Mouse (Mus musculus): ENCODE results near the gene Cacna1e. TPM values are rescaled to one million over a fixed set of nuclear protein-coding genes. Genes with fewer than 3 reads are reported as not detected.

Gene Cacna1e
- polyA plus RNA-seq, 1 experiment = 51.9 TPM

DNA sequence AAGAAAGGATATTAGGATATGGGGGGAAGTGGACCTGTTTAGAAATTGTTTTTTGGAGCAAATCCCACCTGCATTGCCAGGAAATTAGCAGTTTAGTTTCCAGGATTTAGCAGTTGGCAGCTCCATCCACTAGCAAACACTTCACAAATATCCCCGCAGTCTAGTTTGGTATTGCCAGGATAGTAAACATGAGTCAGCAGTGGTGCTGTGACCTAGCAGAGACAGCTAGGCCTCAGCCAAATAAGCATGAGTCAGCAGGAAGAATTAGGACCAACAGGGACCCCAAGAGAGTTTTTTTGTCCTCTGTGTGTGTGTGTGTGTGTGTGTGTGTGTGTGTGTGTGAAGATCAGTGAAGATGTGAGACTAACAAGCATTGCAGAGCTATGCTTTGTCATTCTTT lies 450.8 kb downstream of the Cacna1e start:
- H3K27ac ChIP-seq (ENCODE audit: insufficient read depth, low read length) = no peak overlapping the region
- H3K27me3 ChIP-seq (ENCODE audit: control insufficient read depth, insufficient read depth, low read length) = no peaks in the 10 kb centered on the region
- DNase-seq = peak in 1 of 2 experiments; percentile 21
- H3K4me1 ChIP-seq (ENCODE audit: control insufficient read depth, insufficient read depth, low read length) = no peaks in the 10 kb centered on the region
- H3K4me3 ChIP-seq (replicated peaks; ENCODE audit: insufficient read depth, low read depth, low read length) = no peak overlapping the region
- TF ChIP-seq POLR2A (IDR thresholded peaks at IDR 0.05; ENCODE audit: borderline replicate concordance, insufficient read depth, low read length) (no peak), CTCF (IDR thresholded peaks at IDR 0.05; ENCODE audit: borderline replicate concordance, insufficient read depth, low read depth, low read length) (no peak)
- WGBS = 20% methylated on average over 1 of the region's 1 CpGs

DNA sequence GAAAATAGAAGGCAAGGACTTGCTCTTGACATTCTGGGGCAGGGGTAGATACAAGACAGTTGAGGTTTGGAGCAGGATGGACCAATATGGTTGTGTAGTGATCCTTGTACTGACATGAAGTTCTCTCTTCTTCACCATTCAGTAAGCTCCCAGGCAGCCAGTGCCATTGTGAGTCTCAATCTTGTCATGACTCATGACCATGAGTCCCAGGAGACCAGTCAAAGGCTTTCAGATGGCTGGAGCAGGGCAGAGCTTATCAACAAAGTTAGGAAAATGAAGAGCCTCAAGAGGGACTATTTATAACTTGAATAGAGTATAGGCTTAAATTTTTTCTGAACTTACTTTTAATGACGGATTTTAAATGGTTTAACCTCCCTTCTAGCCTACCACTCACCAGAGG lies 451.2 kb downstream of the Cacna1e start:
- Histone ChIP-seq H3K27ac (ENCODE audit: insufficient read depth, low read length) (no peak overlapping the region), H3K4me3 (replicated peaks; ENCODE audit: insufficient read depth, low read depth, low read length) (no peak overlapping the region), H3K27me3 (ENCODE audit: control insufficient read depth, insufficient read depth, low read length) (no peaks in the 10 kb centered on the region), H3K4me1 (ENCODE audit: control insufficient read depth, insufficient read depth, low read length) (no peaks in the 10 kb centered on the region)
- WGBS = 85% methylated on average over 1 of the region's 1 CpGs
- TF ChIP-seq POLR2A (IDR thresholded peaks at IDR 0.05; ENCODE audit: borderline replicate concordance, insufficient read depth, low read length) = no peak
- TF ChIP-seq CTCF (IDR thresholded peaks at IDR 0.05; ENCODE audit: borderline replicate concordance, insufficient read depth, low read depth, low read length) = no peak
- no peak for DNase-seq

DNA sequence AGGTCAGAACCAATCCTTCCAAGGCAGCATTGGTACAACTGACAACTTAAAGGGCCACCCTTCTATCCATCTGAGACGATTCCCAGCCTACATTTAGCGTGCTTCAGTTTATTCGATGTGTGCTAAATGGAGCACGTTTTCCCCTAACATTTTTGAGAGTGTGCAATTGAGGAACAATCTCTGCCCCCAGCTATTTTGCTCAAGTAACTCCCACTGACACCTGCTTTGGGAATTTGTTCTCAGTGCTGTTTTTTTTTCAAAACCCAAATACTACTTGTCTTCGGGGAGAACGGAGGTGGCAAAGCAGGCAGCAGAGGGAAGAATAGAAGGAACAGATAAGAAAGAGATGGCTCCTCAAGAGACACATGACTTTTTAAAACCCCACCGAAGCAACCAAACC lies 456.0 kb downstream of the Cacna1e start:
- DNase-seq = no peak
- no peaks in the 10 kb centered on the region for H3K27me3 ChIP-seq (ENCODE audit: control insufficient read depth, insufficient read depth, low read length)
- no peaks in the 10 kb centered on the region for H3K4me1 ChIP-seq (ENCODE audit: control insufficient read depth, insufficient read depth, low read length)
- H3K27ac ChIP-seq (ENCODE audit: insufficient read depth, low read length) = no peak overlapping the region
- no peak overlapping the region for H3K4me3 ChIP-seq (replicated peaks; ENCODE audit: insufficient read depth, low read depth, low read length)
- 86% methylated on average over 7 of the region's 7 CpGs for WGBS
- TF ChIP-seq CTCF (IDR thresholded peaks at IDR 0.05; ENCODE audit: borderline replicate concordance, insufficient read depth, low read depth, low read length) = no peak
- TF ChIP-seq POLR2A (IDR thresholded peaks at IDR 0.05; ENCODE audit: borderline replicate concordance, insufficient read depth, low read length) = no peak

DNA sequence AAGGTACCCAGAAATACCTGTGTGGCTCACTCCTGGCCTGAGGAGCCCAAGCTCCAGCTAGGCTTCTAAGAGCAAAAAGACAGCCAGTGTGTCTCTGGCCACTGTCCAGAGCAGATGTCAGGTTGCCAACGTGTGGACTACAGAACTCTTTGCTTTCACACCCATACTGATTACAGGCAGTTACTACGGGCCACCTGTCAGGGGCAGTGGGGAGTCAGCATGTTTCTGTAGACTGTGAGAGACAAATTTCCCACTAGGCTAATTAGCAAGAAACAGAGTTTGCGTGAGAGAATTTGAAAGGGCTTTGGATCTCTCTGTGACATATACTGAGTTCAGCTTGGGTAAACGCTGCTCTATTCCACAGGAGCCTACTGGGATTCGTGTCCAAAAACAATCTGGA lies 466.0 kb downstream of the Cacna1e start:
- TF ChIP-seq POLR2A (IDR thresholded peaks at IDR 0.05; ENCODE audit: borderline replicate concordance, insufficient read depth, low read length) (no peak), CTCF (IDR thresholded peaks at IDR 0.05; ENCODE audit: borderline replicate concordance, insufficient read depth, low read depth, low read length) (peak; percentile 46; the same call in 1 of the 2 replicates)
- H3K4me1 ChIP-seq (ENCODE audit: control insufficient read depth, insufficient read depth, low read length) = peaks cover 6% of the 10 kb centered on the region
- no peak overlapping the region for H3K4me3 ChIP-seq (replicated peaks; ENCODE audit: insufficient read depth, low read depth, low read length)
- WGBS = 4% methylated on average over 5 of the region's 5 CpGs
- H3K27ac ChIP-seq (ENCODE audit: insufficient read depth, low read length) = no peak overlapping the region
- peak; percentile 79 to 80 for DNase-seq
- H3K27me3 ChIP-seq (ENCODE audit: control insufficient read depth, insufficient read depth, low read length) = no peaks in the 10 kb centered on the region

DNA sequence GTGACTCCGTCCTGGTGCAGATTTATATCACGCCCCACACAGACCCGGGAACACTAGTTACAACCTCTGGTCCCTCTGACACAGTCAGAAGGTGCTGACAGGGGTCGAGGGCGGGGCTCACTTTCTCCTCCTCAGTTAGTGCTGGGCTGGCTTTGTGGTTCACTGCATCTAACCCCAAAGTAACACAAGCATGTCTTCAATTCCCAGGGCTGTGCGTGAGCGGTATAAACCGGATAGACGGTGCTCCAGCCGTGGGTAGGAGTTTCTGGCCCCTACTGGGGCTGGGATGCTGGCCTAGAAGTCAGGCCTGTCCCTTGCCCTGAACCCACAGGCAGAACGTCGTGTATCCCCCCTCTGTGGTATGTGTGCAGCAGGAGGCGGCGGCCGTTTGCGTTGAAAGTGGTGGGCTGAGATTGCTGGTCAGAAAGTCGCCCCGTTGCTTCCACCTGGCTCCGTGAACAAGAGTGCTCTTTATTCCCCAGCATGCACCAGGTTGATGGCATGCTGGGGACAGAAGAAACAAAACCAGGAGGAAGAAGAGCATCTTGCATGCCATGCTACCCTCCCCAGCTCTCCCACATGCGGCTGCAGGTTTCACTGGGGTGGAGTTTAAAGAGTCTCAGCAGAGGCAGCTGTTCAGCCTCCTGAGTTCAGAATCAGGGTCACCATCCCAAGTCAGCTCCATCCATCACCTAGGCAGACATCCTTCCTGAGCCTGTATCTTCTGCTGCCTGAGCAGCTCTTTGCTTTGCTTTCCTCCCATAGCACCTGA lies 467.7 kb downstream of the Cacna1e start:
- peaks cover 6% of the 10 kb centered on the region for H3K4me1 ChIP-seq (ENCODE audit: control insufficient read depth, insufficient read depth, low read length)
- 73% methylated on average over 20 of the region's 20 CpGs for WGBS
- H3K4me3 ChIP-seq (replicated peaks; ENCODE audit: insufficient read depth, low read depth, low read length) = no peak overlapping the region
- no peak overlapping the region for H3K27ac ChIP-seq (ENCODE audit: insufficient read depth, low read length)
- no peak for TF ChIP-seq CTCF (IDR thresholded peaks at IDR 0.05; ENCODE audit: borderline replicate concordance, insufficient read depth, low read depth, low read length)
- TF ChIP-seq POLR2A (IDR thresholded peaks at IDR 0.05; ENCODE audit: borderline replicate concordance, insufficient read depth, low read length) = no peak
- H3K27me3 ChIP-seq (ENCODE audit: control insufficient read depth, insufficient read depth, low read length) = no peaks in the 10 kb centered on the region
- DNase-seq = no peak

DNA sequence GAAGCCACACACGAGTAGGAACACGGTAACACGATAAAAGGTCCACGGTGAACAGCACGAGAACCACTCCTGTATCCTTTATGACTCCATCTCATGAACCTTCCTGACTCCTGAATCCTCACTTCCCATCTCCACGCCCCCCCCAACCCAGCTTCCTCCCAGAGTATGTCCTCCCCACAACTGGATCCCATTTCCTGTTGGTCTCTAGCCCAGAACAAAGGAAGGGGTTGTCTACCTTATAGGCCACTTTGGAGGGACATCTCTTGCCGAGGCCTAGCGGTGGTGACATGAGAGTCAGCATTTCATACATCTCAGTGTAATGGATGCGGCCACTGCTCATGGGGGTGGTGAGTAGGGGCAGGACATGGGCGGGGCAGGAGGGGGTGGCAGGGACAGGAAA lies 468.5 kb downstream of the Cacna1e start:
- Histone ChIP-seq H3K4me3 (replicated peaks; ENCODE audit: insufficient read depth, low read depth, low read length) (no peak overlapping the region), H3K4me1 (ENCODE audit: control insufficient read depth, insufficient read depth, low read length) (peaks cover 6% of the 10 kb centered on the region), H3K27ac (ENCODE audit: insufficient read depth, low read length) (no peak overlapping the region), H3K27me3 (ENCODE audit: control insufficient read depth, insufficient read depth, low read length) (no peaks in the 10 kb centered on the region)
- 89% methylated on average over 10 of the region's 10 CpGs for WGBS
- TF ChIP-seq CTCF (IDR thresholded peaks at IDR 0.05; ENCODE audit: borderline replicate concordance, insufficient read depth, low read depth, low read length) = no peak
- no peak for TF ChIP-seq POLR2A (IDR thresholded peaks at IDR 0.05; ENCODE audit: borderline replicate concordance, insufficient read depth, low read length)
- no peak for DNase-seq

DNA sequence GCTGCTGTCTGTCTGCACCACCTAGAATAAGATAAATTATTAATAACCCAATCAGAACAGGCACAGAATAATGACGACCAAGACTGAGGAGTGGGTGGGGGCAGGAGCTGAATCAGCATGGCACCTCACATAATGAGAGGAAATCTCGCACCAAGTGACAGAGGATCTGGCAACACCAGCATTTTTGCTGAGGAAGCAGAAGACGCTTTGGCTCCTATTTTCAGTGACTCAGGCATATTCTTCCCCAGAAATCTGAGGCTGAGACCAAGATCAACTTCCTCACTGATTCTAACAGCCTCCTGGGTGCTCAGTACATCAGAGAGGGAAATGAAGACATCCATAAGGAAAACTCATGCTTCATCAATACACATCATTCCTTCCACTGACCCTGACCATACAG lies 471.2 kb downstream of the Cacna1e start:
- Histone ChIP-seq H3K4me3 (replicated peaks; ENCODE audit: insufficient read depth, low read depth, low read length) (no peak overlapping the region), H3K4me1 (ENCODE audit: control insufficient read depth, insufficient read depth, low read length) (peaks cover 2% of the 10 kb centered on the region), H3K27ac (ENCODE audit: insufficient read depth, low read length) (no peak overlapping the region), H3K27me3 (ENCODE audit: control insufficient read depth, insufficient read depth, low read length) (no peaks in the 10 kb centered on the region)
- 50% methylated on average over 3 of the region's 3 CpGs for WGBS
- DNase-seq = no peak
- TF ChIP-seq CTCF (IDR thresholded peaks at IDR 0.05; ENCODE audit: borderline replicate concordance, insufficient read depth, low read depth, low read length) (no peak), POLR2A (IDR thresholded peaks at IDR 0.05; ENCODE audit: borderline replicate concordance, insufficient read depth, low read length) (no peak)

DNA sequence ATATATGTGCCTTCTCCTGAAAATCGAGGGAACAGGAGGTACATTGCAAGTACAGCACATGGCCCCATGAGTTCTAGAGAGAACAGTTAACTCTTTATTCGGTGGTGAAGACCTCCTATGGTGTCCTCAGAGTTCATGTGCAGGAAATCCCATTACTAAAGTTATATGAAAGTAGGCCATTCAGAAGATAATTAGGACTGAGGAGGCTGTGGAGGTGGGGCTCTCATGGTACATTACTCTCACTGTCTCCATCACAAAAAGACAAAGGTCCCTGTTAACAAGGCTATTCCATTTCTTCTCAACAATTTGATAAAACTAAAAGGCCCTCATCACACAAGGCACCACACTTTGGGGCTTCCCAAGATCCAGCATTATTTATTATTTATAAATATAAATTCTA lies 475.2 kb downstream of the Cacna1e start:
- H3K27ac ChIP-seq (ENCODE audit: insufficient read depth, low read length) = no peak overlapping the region
- WGBS = 66% methylated on average over 2 of the region's 2 CpGs
- no peak for DNase-seq
- H3K4me1 ChIP-seq (ENCODE audit: control insufficient read depth, insufficient read depth, low read length) = no peaks in the 10 kb centered on the region
- H3K27me3 ChIP-seq (ENCODE audit: control insufficient read depth, insufficient read depth, low read length) = no peaks in the 10 kb centered on the region
- TF ChIP-seq POLR2A (IDR thresholded peaks at IDR 0.05; ENCODE audit: borderline replicate concordance, insufficient read depth, low read length) = no peak
- TF ChIP-seq CTCF (IDR thresholded peaks at IDR 0.05; ENCODE audit: borderline replicate concordance, insufficient read depth, low read depth, low read length) = no peak
- H3K4me3 ChIP-seq (replicated peaks; ENCODE audit: insufficient read depth, low read depth, low read length) = no peak overlapping the region
